Mouse (Mus musculus) midbrain, embryonic 16.5 days (tissue): ENCODE results near the gene Mt3. TPM values are rescaled to one million over a fixed set of nuclear protein-coding genes. Genes with fewer than 3 reads are reported as not detected.
A peak's percentile ranks its signal among the peaks of the same experiment; 100 is the strongest.

Source experiments
- ATAC-seq: fragments of 200-750 bp; cut with Nextera tagmentation; 2 replicates; pipeline ENCODE4 v1.8.0; 2017; ENCODE audit warnings: moderate TSS enrichment
- H3K27ac ChIP-seq: fragments of 300-500 bp; sonication (generic); 2 replicates; pipeline ENCODE4 v1.5.1; 2014; ENCODE audit warnings: mild to moderate bottlenecking, low read length, mixed read lengths
- H3K27me3 ChIP-seq: fragments of 300-500 bp; sonication (generic); 2 replicates; pipeline ENCODE4 v1.6.1; 2014; ENCODE audit warnings: low read depth, low read length, mixed read lengths; ENCODE audit not compliant: control insufficient read depth, insufficient read depth
- H3K36me3 ChIP-seq: fragments of 300-500 bp; sonication (generic); 2 replicates; pipeline ENCODE4 v1.6.1; 2014; ENCODE audit warnings: mild to moderate bottlenecking, low read length, moderate library complexity, mixed read lengths; ENCODE audit not compliant: control insufficient read depth, insufficient read depth
- H3K4me1 ChIP-seq: fragments of 300-500 bp; sonication (generic); 2 replicates; pipeline ENCODE4 v1.6.1; 2014; ENCODE audit warnings: mild to moderate bottlenecking, low read length, mixed read lengths; ENCODE audit not compliant: control insufficient read depth, insufficient read depth
- H3K4me2 ChIP-seq: fragments of 300-500 bp; sonication (generic); 2 replicates; pipeline ENCODE4 v1.6.1; 2014; ENCODE audit warnings: mild to moderate bottlenecking, low read length, mixed read lengths
- H3K4me3 ChIP-seq: fragments of 300-500 bp; sonication (generic); 2 replicates; pipeline ENCODE4 v1.5.1; 2014; ENCODE audit warnings: low read depth, mild to moderate bottlenecking, low read length, moderate library complexity, mixed read lengths
- H3K9ac ChIP-seq: fragments of 300-500 bp; sonication (generic); 2 replicates; pipeline ENCODE4 v1.6.1; 2014; ENCODE audit warnings: low read depth, low read length, mixed read lengths
- H3K9me3 ChIP-seq: fragments of 300-500 bp; sonication (generic); replicated peaks from 2 replicates; pipeline ENCODE4 v1.6.1; 2014; ENCODE audit warnings: mild to moderate bottlenecking, low read length, mixed read lengths; ENCODE audit not compliant: control insufficient read depth, poor library complexity, severe bottlenecking
- WGBS: fragments of 180-500 bp; shearing (Covaris S2); extraction: QIAGEN DNeasy Blood & Tissue Kit; methylation state at CpG from one replicate; pipeline ENCODE4 v1.1.7; 2014; 5-methylcytosine and 5-hydroxymethylcytosine counted together
- polyA plus RNA-seq: library from polyadenylated mRNA; unstranded; fragments of >200 nt; fragmentation: Nextera tagmentation; extraction: Ambion mirVana; gene quantifications from 2 replicates; pipeline ENCODE4 v1.2.1, GENCODE M21; 2015

The Mt3 gene
- polyA plus RNA-seq, 1 experiment from 2014 or later = 227 TPM

DNA sequence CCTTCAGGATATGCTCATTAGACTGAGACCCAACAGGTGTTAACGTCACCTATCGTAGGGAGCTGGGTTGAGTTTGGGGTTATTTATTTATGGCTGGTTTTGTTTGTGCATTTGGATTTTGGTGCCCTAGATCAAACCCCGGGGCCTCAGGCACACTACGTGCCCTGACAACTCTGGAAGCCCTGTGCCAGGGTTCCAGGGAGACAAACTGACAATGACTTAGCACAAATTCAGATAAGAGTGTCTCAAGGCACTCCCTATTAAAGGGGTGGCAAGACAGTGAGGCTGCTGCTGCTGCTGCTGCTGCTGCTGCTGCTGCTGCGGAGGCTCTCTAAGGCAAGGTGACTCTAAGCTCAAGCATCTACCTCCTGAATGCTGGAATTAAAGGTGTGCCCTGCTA is 17.1 kb downstream of the Mt3 start:
- H3K4me1 ChIP-seq = peaks cover 19% of the 10 kb centered on the region
- no peak overlapping the region for H3K9ac ChIP-seq
- H3K27ac ChIP-seq = no peak overlapping the region
- no peak overlapping the region for H3K4me3 ChIP-seq
- H3K27me3 ChIP-seq = peaks cover 37% of the 10 kb centered on the region
- WGBS = 86% methylated on average over 5 of the region's 5 CpGs
- no peaks in the 10 kb centered on the region for H3K9me3 ChIP-seq
- H3K4me2 ChIP-seq = no peak overlapping the region
- no peak for ATAC-seq
- H3K36me3 ChIP-seq = no peaks in the 10 kb centered on the region

DNA sequence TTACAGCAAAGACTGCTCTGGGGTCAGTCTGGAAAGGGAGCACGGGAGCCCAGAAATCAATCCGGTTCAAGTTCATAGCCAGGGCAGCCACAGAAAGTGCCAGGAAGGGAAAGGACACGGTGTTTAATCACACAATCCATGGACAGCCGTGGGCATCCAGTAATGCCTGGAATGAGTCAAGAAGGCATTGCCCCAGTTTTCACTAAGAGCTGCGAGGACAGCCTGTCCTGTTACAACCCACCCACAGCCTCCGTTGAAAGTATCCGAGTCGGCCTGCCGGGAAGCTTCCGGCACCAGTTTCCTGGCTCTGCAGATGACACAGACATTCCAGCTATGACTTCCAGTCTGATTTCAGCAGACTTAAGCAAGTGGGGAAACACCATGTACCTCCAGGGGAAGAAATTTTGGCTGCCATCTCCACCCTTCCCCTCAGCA is 18.9 kb downstream of the Mt3 start:
- no peak for ATAC-seq
- no peak overlapping the region for H3K4me3 ChIP-seq
- no peaks in the 10 kb centered on the region for H3K9me3 ChIP-seq

DNA sequence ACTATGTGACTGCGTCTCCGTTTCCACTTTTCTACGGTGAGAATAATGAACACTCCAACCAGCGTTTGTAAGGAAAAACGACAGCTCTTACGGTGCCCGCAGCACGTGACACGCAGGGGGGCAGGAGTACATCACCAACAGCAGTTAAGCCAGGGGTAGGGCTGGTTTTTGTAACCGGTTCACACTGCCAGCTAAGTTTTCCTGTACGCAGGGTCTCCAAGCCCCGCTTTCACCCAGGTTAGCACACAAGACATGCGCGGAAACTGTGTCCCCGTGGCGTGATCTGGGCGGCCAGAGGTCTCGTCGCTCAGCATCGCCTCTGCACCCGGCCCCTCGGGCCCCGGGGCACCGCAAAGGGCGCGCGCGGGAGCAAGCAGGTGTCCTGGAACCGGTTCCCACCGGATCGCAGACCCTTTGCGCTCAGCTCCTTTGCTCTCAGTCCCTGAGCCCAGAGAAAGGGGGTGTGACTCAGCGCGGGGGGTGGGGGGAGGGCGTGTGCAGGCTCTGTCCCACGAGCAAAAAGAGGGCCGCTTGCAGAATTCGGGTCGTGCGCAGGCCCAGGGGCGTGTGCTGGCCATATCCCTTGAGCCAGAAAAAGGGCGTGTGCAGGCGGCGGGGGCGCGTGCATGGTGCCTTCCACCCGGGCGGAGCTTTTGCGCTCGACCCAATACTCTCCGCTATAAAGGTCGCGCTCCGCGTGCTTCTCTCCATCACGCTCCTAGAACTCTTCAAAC is 19.8 kb downstream of the Mt3 start, which contains the start of gene Mt2:
TSS of gene Mt2 (plus strand) at position 590 of the 734 bp plus-strand sequence.
- Histone ChIP-seq H3K27me3 (peaks cover 52% of the 10 kb centered on the region), H3K4me2 (peak within 1 kb of the TSS; percentile 95), H3K27ac (no peak within 1 kb of the TSS), H3K9me3 (no peaks in the 10 kb centered on the region), H3K4me1 (peaks cover 19% of the 10 kb centered on the region), H3K4me3 (peak within 1 kb of the TSS; percentile 49), H3K36me3 (no peaks in the 10 kb centered on the region), H3K9ac (peak within 1 kb of the TSS; percentile 64)
- WGBS = under 1% methylated on average over 56 of the region's 56 CpGs
- ATAC-seq = peak; percentile 59; the same call in 1 of the 2 replicates

More for the DNA sequence above, 18.9 kb downstream of the Mt3 start:
- Histone ChIP-seq H3K36me3 (no peaks in the 10 kb centered on the region), H3K27me3 (peaks cover 51% of the 10 kb centered on the region), H3K9ac (no peak overlapping the region), H3K4me1 (peaks cover 19% of the 10 kb centered on the region), H3K27ac (no peak overlapping the region), H3K4me2 (peak overlapping the region; percentile 95)
- WGBS = 52% methylated on average over 10 of the region's 10 CpGs

DNA sequence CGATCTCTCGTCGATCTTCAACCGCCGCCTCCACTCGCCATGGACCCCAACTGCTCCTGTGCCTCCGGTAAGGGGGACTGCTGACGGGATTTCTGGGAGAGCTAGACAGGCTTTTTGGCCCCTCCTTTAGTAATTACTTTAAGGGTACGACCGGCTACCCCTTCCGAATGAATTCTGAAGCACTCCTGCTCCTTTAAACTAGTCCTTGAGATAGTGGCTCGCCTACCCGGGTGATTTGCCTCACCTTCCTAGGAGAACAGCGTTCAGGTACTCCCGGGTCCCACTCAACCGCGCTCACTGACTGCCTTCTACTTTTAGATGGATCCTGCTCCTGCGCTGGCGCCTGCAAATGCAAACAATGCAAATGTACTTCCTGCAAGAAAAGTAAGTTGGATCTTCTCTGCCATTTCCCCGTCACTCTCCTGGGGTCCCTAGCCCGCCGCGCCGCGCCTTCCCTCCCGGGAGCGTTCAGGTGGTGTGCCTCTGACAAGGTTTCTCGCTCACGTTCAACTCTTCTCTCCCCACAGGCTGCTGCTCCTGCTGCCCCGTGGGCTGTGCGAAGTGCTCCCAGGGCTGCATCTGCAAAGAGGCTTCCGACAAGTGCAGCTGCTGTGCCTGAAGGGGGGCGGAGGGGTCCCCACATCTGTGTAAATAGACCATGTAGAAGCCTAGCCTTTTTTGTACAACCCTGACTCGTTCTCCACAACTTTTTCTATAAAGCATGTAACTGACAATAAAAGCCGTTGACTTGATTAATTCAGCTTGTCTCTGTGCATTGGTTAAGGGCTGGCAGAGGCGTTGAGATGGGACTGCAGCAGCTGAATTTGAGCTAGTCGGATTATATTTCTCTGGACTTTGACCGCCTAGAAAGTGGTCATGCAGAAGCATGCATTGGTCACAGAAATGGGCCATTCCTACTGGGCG is 20.7 kb downstream of the Mt3 start:
- H3K27me3 ChIP-seq = peaks cover 58% of the 10 kb centered on the region
- no peaks in the 10 kb centered on the region for H3K36me3 ChIP-seq
- peak; percentile 22; the same call in 1 of the 2 replicates for ATAC-seq
- peak overlapping the region; percentile 95 for H3K4me2 ChIP-seq
- H3K9ac ChIP-seq = peak overlapping the region; percentile 64; the same call in 1 of the 2 replicates
- 2% methylated on average over 39 of the region's 39 CpGs for WGBS
- peaks cover 19% of the 10 kb centered on the region for H3K4me1 ChIP-seq
- H3K9me3 ChIP-seq = no peaks in the 10 kb centered on the region
- no peak overlapping the region for H3K27ac ChIP-seq
- H3K4me3 ChIP-seq = peak overlapping the region; percentile 49

DNA sequence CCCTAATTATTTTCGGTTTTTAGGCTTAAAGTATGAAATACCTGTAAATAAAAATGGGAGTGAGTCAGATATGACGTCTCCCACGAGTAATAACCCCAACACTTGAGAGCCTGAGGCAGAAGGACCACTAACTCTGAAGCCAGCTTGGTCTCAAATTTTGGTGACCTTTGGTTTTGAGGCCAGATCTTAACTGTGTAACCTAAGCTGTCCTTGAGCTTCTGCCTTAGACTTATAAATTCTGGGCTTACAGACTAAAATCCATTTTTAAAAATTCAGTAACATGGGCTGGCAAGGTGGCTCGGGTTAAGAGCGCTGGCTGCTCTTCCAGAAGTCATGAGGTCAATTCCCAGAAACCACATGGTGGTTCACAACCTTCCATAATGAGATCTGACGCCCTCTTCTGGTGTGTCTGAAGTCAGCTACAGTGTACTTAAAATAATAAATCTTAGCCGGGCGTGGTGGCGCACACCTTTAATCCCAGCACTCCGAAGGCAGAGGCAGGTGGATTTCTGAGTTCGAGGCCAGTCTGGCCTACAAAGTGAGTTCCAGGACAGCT is 21.5 kb downstream of the Mt3 start:
- ATAC-seq = no peak
- Histone ChIP-seq H3K4me3 (no peak overlapping the region), H3K4me2 (no peak overlapping the region), H3K27me3 (peaks cover 66% of the 10 kb centered on the region), H3K9me3 (no peaks in the 10 kb centered on the region), H3K36me3 (no peaks in the 10 kb centered on the region), H3K4me1 (peaks cover 23% of the 10 kb centered on the region), H3K9ac (no peak overlapping the region), H3K27ac (no peak overlapping the region)
- WGBS = 47% methylated on average over 11 of the region's 11 CpGs

DNA sequence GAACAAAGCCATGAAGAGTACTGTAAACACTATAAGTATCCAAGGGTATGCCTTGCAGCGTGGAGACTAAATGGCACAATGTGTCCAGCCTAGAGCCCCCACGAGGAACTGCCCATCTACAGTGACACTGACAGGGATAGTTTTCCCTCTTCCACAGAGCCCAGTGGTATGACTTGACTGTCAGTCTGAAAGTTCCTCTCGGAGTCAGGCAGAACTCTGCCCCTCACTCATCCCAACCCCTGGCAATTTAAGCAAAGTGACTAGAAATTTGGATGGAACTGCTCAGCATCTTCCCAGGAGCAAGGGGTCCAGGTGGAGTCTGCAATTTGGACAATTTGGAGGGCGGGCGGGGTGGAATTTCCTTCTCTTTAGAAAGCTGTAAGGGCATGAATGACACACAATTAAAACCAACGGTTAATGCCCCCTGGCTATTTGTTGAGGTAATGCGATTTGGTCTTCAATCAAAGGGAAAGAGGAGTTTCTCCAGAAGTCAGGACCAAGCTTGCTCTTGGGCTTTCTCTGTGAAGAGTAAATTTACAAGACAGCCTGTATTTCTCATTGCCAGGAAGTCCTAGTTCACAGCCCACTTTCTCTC is 22.3 kb downstream of the Mt3 start:
- H3K9me3 ChIP-seq = no peaks in the 10 kb centered on the region
- 28% methylated on average over 7 of the region's 7 CpGs for WGBS
- no peak overlapping the region for H3K9ac ChIP-seq
- H3K27ac ChIP-seq = no peak overlapping the region
- peaks cover 70% of the 10 kb centered on the region for H3K27me3 ChIP-seq
- H3K4me3 ChIP-seq = no peak overlapping the region
- ATAC-seq = no peak
- H3K4me1 ChIP-seq = peaks cover 30% of the 10 kb centered on the region
- H3K36me3 ChIP-seq = no peaks in the 10 kb centered on the region
- no peak overlapping the region for H3K4me2 ChIP-seq

DNA sequence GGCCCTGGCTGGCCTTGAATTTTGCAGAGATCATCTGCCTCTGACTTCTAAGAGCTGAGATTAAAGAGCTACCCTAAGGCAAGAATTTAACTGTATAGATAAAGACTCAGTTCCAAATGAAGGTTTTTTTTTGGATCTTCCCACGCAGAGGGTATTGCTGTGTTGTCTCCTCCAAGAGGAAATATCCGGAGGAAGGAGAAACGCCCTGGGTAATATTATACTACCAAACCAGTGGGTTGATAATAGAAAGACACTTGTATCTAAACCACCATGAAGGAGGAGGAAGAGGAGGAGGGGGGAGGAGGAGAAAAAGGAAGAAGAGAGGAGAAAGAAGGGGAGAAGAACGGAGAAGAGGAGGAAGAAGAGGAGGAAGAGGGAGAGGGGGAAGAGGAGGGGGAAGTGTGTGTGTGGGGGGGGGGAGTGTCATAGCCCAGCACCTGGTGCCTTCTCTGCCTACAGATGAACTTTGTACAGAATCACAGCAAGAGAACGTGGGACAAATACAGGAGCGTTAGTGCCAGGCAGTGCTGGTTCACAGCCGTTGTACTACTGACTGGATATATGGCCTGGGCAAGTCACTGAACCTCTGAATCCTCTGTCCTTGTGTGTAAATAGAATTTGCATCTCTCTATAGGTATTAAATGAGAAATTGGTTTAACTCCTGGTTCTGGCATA is 25.4 kb downstream of the Mt3 start:
- peaks cover 69% of the 10 kb centered on the region for H3K27me3 ChIP-seq
- peaks cover 22% of the 10 kb centered on the region for H3K4me1 ChIP-seq
- H3K4me3 ChIP-seq = no peak overlapping the region
- no peak for ATAC-seq
- H3K4me2 ChIP-seq = no peak overlapping the region
- 65% methylated on average over 7 of the region's 7 CpGs for WGBS
- H3K9me3 ChIP-seq = no peaks in the 10 kb centered on the region
- H3K27ac ChIP-seq = no peak overlapping the region
- H3K36me3 ChIP-seq = no peaks in the 10 kb centered on the region
- H3K9ac ChIP-seq = no peak overlapping the region
